Mouse (Mus musculus): ENCODE measurements at regions not wholly inside any gene's neighbourhood (a gene's known extent, or its start where the extent isn't known, plus 50 kb on each side); places are given as distances from the start of the nearest gene placed in this dataset.
A peak's percentile ranks its signal among the peaks of the same experiment; 100 is the strongest.
"Not testable (repeated sequence)": the region's sequence is repeated elsewhere in the genome, so short reads cannot be mapped to it uniquely, and the experiment has no call there.

DNA sequence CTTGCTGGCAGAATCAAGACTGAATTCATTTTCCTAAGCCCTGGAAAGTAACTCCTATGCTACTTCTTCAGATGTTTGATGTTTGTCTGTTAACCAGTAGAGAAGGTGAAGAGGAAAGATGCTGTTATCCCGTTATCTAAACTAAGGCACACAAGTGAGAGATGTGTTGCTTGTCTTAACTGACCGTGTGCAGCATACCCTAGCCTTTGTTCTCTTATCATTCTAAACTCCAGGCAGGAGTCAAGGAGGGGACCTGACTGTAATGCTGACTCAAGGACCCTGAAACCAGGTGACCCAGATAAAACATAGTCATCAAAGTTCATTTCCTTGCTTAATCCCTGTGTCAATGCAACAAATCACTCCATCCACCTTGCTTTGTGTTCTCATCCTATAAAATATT is 136.7 kb downstream of the Car2 start:
- no peak for DNase-seq

DNA sequence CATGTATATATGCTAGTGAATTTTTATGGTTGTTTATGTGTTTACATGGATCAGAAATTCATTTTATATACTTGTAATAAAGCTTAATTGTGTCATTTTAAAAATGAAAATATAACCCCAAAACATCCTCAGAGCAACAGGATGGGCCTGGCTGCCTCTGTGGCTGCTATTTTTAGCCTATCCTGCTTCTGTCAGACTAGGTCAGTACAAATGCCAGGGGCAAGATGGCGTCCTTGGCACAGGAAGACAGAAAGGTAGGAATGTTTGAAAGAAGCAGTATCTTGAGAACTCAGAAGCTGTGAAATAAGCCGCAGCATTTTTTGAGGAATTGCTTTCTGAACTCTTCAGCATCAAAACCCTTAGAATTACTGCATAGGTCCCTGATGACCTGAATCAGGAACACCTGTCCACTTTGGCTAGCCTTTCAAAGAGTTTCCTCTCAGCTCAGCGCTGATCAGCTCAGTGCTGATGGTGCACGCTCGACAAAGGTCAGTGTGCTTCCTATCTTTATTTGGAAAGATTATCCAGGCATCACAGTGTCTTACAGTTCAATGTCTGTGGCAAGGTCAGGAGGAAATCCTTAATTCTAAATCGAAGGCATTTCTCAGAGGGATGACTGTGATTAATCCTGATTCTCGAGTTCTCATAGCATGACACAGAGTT is 154.9 kb downstream of the Car2 start:
- no peak for DNase-seq

DNA sequence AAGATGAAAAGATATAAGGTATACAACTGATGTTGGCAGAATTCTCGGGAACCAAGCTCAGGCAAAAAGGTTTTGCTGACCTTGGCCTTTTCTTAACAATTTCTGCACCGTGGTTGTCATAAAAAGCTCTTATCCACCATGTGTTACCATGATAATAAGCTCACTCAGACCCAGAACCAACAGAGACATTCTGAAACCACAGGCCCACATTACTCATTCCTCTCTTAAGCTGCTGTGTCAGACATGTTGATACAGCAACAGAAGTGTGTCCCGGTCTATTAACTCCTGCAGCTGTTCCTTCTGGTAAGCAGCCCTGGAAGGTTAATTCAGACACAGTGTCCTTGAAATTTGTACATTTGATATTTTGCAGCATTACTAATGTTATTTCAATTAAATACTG is 167.9 kb downstream of the Car2 start:
- DNase-seq = no peak

DNA sequence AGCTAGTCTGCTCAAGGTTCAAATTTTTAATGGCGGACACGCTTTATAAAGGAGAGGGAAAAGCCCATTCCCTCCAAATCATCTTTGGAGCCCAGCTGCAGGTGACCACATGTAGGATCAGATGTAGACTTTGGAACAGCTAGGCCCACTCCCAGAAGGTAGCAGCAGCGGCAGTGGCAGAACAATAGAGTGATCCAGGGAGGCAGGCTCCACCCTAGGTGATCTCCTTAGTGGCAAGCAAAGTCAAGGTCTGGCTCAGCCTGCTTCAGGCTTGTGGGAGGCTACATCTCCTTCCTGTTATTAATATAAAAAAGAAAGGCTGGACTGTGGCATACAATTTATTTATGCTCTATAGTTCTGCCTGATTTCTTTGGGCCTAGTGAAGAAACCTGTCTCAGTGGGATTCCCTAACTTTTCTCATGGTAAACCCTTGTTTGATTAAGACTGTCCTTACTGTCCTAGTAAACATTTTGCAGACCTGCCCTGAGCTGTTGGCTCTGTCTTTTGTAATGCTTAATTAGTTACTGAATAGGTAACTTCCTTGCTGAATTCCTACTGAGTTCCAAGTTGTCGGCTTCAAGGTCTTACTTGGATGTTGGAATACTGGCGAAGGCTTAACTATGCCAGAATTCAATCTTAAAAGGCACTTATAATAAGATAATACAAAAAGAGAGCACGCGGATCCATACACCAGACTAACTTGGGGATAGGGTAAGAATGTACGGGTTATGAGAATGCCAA is 169.6 kb downstream of the Car2 start:
- DNase-seq = not testable (repeated sequence)

DNA sequence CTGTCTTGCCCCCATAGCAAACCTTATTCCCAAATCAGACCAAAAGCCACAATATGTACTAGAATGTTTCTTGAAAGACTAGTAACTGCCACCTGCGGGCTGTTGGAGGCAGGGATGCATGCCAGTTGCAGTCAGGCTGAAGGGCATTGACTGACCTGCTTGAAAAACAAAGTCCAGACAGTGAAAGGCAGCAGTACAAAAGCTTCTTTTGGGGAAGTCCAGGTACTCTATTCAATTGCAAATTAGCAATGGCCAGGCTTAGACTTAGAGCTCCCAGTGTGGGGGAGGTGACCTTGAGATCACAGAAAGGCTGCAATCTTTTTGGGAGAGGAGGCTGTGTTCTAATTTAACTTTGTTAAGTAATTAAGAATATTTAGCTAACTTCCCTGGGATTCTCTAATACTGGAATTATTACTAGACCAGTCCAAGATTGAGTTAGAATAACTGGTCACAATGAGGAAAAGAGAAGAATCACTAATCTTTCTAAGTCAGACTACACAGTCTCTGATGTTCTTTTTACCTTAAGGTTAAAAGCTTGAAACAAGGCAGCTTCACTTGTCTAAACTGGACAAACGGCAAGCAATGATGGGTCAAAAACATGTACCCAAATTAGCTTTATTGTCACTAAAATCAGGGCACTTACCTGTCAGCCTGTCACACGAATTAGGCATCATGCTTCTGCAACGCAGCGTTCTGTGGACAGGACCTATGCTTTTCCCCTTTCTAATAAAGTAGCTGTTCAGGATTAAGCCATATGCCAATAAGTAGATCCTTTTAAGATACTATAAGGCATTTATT is 170.9 kb downstream of the Car2 start:
- DNase-seq = not testable (repeated sequence)

DNA sequence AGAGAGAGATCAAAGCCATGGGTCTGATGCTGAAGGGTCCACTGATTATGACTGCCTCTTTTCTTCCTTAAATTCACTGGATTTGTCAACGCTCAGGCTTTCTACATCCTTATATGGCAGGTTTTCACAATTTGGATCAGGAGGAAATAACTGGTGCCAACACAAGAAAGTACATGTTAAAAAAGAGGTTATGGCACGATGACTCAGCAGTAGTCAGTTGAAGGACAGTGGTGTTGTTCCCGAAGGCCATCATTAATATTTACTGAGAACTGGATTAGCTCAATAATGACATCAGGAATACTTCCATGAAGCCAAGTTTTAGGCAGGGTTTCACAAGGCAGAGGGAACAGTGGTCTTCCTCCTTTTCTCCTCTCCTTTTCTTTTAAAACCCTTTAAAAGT is 179.6 kb downstream of the Car2 start:
- DNase-seq = no peak

DNA sequence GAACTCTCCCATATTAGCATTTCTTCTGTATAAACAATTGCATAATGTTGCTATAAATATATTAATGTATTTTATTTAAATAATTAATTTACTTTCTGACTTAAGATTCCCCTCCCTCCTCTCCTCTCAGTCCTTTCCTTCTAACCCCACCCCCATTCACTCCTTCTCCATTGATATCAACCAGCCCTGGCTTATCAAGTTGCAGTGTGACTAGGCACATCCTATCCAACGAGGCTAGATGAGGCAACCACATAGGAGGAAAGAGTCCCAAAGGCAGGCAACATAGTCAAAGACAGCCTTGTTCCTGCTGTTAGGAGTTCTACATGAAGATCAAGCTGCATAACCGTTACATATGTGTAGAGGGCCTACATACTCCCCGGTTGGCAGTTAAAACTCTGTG is 182.2 kb downstream of the Car2 start:
- DNase-seq = no peak

DNA sequence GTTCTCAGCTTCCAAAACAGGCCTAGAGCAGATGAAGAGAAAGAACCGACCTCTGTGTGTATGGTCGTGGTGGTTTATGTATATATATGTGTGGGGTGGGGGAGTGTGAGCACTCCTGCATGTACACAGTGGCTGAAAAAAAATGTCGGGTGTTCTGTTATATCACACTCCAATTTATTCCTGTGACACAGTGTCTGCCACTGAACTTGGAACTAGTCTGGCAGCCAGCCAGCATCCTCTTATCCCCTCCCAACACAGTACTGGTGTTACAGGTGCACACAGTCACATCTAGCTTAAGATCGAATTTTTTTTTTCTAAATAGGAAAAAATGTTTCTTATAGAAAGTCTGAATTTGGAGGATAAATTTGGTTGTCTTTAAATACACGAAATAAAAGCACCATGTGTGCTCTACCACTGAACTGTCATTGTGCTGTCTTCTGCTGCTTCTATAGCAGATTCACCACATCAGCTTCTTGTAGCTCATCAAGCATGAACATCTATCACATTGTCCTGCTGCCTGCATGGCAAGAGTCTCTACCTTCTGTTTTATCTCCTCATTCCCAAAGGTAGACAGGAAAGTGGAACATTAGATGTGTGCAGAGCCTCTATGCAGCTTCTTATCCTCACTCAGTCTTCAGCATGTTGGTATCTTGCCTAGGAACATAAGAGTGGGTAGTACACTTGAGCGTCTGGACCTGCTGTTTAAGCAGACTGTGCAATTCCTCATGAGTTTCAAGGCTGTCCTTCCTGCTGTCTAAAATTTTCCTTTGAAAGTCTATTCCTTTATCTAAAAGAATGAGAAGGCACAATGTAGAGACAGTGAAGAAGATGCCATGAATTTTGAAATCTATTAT is 185.2 kb downstream of the Car2 start:
- no peak for DNase-seq

DNA sequence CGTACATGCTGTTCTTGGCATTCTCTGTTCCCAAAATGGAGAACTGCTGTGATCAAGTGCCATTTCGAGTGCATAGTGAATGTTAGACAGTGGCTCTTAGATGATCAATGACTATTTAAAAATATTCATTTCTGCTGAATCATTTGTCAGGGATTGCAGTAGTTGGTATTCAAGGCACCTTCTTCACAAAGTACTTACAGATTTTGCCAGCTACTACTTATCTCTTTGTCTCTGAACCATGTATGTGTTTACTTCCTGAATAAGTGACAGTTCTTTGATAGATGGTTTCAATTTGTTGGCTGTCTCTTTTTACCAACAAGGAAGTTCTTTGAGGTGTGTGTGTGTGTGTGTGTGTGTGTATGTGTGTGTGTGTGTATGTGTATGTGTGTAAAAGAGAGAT is 187.3 kb downstream of the Car2 start:
- DNase-seq = no peak

DNA sequence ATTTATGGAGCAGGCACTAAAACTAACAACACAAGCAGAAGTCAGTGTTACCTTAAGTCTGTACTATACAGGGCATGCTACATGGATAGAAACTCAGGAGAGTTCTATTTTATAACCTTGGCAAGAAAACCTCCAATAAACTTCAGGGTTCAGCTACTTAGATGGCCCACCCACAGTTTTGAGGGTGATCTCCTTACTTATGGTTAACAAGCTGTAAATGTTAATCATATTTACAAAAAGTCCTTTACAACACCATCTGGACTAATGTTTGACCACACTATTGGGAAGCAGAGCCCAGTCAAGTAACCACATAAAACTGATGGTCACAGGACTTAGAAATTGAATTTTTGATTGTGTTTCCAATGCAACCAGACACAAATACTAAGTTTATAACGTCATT is 187.8 kb downstream of the Car2 start:
- DNase-seq = no peak

DNA sequence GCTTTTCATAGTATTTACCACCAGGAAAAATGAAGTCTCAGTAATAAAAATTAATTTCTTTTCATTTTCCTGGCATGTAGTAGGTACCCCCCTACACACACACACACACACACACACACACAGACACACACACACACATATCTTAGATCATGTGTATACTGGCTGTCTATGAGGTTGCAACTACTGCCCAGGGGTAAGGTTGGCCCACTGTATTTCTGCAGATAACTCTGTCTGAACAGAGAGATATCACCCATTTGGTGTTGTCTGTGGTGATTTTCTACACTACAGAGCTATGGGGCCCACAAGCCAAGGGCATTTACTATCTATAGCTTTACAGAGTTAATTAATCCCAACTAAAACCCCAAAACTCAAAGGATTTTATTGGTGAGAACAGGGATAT is 188.9 kb downstream of the Car2 start:
- no peak for DNase-seq

DNA sequence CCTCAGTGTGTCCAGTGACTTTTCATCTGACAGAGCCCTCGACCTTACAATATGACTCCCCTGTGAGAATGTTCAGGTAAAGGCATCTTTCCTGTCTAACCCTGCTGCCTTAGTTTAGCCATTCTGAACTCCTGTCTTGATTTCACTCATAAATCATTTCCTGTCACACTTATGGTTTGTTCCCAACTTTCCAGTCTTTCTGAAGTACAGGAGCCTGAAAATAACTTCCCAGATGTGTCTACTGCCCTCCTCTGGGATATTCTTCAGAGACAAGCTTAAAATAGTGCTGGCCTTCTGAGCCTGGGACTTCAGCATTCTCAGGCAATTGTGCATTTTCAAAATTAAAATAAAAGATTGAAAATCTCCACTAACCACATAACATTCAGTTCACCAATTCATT is 204.1 kb downstream of the Car2 start:
- DNase-seq = no peak

DNA sequence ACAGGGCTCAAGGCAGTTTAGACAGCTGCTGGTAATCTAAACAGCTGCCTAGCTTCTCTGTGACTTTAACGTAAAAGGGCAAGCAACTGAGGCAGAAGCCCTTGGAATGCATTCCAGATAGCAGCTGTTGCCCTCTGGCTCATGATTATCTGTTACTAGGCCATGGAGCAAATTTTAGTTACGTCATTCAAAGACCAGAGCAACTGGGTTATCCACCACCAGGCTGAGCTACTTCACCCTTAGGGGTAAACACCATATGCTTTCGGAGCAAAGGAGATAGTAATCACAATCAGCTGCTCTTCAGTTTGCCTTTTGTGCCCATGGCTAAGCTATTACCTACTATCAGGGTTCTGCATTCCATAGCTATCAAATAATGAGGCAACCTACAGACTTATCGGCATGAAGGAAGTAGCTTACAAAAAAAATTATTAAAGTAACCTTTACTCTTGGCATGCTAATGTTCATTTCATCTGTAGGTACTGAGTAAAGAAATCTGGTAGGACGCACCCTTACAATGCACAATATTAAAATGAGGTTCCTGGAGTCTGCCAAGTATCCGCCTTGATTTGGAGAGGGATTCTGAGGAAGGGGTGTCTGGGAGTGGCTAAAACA is 212.2 kb downstream of the Car2 start:
- peak; percentile 55 for DNase-seq

DNA sequence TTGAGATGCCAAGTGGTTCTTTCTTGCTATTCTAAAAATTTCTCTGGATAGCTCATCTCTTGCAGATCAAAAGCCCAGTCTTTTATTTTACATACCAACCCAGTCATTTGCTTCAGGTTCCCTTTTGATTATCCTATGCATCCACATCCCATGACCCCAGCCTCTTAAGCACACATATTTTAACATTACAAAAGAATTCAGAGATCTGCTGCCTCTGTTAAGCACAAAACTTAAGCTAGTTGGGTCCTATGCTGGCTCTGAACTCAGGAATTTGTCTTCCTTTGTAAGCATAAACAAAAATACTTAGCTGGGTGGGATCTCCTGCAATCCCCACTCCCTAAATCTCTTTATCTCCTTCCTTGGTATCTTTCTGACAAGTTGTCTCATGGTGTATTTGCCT is 212.9 kb downstream of the Car2 start:
- DNase-seq = no peak

DNA sequence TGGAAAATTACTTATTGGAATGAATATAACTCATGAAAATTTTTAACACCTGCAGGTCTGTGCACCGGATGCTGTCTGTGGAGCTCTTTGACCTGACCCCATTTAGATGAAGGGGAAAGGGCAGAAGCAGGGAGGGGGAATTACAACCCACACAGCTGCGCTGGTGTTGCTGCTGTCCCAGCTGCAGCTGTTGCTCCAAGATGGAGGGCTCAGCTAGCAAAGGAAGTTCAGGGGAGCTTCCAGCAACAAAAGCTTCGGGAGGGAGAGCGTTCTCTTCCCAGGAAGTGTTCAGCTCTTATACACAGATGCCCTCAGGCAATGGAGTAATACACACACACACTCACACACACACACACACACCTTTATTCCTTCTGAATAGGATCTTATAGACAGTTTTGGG is 219.6 kb downstream of the Car2 start:
- no peak for DNase-seq

DNA sequence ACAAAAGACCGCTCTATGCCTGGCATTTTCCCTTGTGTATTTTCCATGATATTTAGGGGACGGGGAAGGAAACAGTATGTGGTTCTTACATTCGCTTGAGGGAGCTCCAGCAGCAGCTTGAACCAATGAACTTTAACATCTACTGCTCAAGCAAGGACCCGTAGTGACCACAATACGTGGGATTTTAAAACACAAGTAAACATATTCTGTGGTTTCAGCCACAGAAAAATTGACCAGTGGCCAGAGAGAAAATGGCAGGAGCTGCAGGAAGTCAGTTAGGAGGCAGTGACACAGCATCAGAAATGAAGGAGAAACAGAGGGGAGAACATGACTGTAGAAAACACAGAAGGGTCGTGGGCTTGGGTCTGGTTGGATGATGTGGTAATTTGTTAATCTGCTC is 220.2 kb downstream of the Car2 start:
- no peak for DNase-seq

DNA sequence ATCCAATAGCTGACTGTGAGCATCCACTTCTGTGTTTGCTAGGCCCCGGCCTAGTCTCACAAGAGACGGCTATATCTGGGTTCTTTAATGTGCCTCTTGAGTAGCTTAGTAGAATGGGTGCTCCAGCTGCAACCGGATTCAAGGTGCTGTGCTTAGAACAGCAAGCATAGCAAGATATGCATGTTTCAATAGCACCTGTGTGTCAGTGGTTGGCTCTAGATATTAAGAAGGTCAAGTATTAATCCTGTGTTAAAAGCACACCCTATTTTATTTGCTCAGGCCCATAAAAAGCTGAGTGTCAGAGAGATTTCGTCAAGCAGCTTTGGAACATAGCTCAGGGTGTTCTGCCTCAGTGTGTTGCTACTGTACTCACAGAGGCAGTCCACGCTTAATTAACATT is 221.2 kb downstream of the Car2 start:
- DNase-seq = peak; percentile 36

DNA sequence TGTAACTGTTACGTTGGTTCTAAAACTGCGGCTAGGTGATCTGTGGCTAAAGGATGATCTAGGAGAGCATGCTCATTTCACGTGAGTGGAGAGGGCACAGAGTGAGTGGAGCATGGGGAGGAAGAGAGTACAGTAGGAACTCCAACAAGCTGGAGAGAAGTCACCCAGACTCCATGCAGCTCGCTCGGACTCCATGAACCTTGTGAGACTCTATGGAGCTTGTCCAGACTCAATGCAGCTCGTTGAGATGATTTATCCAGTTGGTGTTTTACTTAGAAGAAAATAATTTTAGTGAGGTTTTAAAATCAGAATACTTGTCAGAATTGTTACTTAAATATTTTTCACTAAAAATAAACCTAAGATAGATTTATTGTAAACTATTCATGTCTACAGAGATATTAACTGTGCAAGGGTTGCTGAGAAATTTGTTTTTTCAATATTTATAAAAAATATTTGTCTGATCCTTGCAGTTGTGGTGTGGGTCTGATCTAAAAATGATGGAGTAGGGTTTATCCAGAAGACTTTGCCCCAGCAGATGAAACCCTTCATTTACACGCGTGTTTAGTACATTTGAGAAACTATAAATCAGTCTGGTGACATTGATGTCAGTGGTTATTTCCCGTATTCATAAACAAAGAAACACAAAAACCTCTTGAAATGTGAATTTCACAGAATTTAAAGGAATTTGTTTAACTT is 222.3 kb downstream of the Car2 start:
- DNase-seq = no peak

DNA sequence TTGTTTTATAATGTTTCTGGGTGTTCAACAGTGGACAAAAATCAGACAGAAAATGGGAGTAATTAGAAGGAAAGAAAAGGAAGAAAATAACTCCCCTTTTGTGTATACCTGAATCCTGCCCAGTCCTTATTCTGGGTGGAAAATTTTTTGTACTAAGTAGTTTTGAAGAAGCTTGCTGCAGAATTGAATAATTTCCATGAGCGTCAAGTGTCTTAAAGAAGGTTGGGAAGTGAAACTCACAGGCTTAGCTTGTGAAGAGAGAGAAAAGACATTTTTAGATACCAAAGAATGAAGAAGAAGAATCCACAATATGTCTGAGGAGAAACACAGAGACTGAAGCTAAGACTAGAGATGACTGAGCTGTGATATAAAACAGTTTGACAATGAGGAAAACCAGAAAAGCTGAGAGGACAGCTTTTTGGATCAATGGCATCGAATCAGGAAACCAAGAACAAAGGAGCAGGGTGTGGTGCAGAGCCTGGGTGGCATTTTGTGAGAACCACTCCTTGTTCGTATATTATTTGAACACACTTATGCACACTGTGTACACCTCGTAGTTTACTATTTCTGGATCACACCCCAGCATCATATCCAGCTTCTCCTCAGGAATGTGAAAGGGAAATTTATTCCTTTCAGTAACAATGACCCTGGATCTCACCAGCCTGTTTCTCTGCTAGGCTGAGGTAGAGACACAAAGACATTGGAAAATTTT is 221.9 kb downstream of the Gm9733 start:
- DNase-seq = no peak

DNA sequence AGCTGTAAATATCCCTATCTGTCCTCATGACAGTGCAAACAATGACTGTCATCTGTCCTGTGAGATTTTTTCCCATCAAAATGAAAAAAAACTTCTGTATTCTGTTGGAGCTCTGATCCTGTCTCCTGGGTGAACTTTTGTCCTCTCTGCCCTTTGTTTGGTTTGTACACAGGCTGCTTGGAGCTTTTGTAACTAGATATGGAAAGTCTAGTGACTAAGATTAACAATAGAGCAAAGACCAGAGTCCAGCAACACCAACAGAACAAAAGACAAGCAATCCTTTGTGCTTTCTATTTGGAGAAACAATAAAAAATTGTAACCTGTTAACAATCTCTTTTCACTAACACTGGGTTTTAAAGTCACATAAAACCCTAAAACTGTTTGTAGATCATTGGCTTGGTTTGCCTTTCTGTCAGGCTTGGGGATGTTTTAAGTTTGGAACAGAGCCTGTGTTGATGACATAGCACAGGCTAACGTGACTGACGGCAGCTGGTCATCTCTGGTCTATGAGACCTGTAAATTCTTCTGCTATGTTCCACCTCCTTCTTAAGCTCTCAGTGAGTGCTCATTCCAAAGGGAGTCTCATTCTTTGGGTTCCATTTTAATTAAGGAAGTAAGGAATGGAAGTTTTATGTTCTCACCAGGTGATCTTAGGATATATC is 219.8 kb downstream of the Gm9733 start:
- peak; percentile 61 for DNase-seq
